Mouse (Mus musculus): ENCODE measurements around the gene Zswim4.

Zswim4 gene

DNA sequence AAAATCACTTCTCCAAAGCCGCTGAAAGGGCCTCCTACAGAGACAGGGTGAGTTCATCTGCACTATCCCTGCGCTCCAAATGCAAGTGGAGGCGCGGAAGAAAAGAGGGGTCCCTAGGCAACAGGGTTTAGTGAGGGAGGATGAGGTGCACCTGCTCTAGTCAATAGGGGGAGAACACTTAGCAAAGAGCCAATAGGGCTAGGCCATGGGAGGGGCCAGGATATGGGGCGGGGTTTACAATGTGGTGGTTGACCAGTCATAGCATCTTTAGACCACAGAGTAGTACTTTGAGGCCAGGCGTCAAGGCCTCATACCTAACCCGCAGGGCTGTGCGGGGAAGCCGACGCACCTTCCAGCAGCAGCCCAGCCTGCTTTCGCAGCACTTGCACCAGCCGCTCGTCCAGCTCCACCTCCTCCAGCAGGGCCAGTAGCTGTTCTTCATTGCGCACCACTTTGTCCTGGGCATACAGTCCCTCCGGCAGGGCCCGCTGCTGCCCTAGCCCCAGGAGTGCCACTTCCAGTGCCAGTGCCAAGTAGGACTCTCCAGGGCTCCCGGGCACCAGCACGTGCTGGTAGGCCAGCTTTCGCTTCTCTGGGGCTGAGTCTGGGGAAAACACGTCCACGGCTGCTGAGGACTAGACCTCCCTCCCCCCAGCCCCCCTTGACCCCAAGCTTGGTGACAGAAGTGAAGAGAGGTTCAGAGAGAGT lies 13.4 kb downstream of the Zswim4 start:
- DNase-seq = no peak

DNA sequence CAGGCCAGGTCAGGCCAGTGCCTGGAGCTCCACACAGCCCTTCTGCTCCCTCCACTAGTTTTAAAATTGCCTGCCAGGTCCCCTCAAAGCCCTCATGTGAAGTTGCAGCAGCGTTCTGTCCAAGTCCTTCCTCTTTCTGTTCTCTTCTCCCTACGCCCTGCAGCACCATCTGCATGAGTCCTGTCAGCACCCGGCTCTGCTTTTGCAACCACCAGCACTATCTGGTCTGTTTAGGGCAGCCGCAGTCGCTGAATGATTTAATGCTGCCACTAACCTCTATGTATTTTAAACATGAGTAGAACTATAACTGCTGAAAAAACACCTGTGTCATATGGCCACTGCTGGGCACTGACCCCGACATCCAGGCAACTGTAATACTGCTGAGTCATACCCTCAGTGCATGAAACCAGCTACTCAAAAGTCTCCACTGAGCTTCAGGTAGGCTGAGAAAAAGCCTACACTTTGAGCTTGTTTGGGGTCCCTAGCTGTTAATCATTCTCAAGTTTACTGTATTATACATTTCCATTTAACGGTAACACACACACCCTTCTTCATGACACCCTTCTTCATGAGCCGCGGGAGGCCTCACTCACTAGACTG lies 14.2 kb downstream of the Zswim4 start:
- no peak for DNase-seq

DNA sequence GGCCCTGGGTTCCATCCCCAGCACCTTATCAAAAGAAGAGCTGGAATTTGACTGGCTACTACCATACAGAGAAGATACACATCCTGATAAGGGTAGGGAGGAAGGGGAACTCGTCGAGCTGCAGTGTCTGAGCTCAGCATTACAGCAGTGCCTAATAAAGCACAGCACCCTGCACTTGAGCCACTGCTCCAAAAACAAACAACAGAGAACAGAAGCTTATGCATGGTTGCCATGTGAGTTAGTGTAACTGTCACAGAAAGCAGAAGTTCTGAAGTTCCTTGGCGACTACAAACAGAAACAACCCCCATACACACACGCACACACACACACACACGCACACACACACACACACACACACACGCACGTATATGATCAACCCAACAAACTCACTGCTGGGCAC lies 16.8 kb downstream of the Zswim4 start:
- DNase-seq = no peak

DNA sequence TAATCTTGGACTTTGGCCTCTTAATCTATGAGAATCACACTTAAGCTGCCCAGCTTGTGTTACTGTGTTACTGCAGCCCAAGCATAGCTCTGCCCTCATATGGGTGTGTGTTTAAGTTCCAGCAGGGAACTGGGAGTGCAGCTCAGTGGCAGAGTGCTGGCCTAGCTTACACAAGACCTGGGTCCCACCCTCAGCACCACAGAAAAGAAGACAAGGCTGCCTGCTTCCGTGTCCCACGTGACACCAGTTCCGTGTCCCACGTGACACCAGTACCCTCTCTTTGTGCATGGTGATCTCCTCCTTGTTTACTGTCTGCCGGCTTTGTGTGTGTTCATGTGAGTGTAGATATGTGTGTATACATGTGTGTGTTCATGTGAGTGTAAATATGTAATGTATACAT lies 18.7 kb downstream of the Zswim4 start:
- DNase-seq = no peak

DNA sequence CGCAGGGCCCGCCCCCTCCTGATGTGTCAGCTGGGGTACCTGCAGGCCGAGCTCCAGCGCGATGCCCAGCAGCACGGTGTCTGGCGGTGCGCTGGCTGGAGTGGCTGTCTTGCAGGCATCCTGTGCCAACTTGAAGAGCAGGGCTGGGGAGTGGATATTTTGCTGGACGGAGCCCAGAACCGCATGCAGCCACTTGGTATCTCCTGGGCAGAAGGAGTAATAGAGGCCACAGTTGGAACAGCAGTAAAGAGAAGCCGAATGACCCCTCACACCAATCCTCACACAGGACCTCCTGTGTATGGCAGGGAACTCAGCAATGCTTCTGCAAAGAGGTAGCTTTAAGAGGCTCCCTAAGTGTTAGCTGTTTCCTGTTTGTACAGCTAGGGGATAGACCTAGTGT lies 19.6 kb downstream of the Zswim4 start:
- DNase-seq = no peak

DNA sequence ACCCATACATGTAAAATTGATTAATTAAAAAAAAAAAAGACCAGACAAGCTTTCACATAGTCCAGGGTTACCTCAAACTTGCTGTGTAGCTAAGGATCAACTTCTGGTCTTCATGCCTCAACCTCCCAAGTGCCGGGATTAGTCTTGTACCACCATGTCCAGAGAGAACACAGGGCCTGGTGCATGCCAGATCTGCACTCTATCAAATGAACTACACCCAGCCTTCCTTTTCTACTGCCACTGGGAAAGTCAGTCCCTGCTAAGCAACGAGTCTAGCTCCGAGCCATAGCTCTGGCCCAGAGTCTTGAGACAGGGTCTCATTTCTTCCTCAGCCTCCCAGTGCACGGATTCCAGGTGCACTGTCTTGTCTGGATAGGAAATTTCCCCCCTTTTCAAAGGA lies 23.6 kb downstream of the Zswim4 start:
- no peak for DNase-seq

DNA sequence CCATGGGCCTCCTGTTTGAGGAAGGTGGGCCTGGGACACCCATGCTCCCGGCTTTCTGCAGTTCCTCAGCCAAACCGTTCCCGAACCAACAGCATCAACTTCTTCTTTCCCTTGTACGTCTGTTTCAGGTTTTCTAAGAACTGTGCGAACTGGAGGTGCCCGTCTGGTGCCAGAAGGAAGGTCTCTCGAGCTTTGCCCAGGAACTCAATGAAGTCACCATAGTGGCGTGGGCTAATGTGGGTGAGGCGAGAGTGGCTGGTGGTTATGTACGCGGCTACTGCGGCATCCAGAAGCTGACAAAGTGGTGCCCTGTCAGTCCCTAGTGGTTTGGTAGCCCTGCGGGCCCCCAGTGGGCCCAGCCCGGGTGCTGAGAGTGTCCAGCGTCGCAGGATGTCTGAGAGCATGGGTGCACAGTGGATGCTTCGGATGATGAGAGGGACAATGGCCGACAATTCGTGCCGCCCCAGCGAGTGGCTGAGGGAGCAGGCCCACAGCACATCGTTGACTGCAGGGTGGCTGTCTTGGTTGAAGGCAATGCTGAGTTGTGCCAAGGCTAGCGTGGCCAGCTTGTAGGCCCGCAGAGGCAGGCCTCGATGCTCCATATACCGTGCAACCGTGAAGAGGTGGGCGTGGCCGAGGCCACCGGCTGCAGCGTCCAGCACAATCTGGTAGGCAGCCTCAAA lies 24.8 kb downstream of the Zswim4 start:
- no peak for DNase-seq

DNA sequence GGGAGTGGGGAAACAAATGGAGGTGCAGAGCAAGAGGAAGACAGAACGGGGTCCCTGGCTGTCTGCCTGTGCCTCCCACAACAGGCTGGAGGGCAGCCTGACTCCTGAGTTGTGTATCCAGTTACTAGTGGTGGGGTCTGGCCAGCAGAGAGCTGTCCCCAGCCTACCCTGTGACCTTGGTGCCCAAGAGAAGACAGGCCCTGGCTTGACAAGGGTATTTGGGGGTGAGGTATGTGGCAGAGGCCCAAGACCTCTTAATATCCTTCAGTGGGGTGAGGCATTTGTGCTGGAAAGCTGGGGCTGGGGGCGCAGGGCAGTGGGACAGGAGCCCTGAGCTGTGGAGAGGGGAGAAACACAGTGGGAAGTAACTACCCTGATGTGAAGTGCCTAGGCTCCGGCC lies 25.7 kb downstream of the Zswim4 start:
- DNase-seq = no peak

DNA sequence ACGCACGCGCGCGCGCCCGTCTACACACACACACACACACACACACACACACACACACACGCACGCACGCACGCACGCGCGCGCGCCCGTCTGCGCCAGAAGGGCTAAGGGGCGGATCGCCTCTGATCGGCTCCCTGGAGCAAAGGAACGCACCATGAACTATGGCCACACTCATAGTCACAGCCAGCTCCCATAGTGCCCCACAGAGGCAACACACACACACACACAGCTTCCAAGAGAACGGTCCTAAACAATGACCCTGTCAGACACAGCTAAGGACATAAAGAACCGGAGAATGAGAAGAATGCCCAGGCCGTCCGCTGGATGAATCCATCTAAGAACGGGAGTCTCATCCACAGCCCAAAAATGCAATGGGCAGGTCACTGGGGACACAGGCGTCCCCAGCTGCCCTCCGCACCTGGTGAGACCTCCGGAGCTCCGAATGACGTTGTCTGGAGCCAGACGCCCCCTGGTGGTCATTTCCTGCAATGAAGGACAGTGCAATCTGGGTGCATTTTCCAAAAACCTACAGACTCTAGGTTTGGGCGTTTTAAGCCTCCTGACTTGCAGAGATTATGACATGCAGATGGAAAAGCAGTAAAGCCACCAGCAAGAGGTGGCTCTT lies 26.6 kb downstream of the Zswim4 start:
- peak; percentile 79 for DNase-seq

DNA sequence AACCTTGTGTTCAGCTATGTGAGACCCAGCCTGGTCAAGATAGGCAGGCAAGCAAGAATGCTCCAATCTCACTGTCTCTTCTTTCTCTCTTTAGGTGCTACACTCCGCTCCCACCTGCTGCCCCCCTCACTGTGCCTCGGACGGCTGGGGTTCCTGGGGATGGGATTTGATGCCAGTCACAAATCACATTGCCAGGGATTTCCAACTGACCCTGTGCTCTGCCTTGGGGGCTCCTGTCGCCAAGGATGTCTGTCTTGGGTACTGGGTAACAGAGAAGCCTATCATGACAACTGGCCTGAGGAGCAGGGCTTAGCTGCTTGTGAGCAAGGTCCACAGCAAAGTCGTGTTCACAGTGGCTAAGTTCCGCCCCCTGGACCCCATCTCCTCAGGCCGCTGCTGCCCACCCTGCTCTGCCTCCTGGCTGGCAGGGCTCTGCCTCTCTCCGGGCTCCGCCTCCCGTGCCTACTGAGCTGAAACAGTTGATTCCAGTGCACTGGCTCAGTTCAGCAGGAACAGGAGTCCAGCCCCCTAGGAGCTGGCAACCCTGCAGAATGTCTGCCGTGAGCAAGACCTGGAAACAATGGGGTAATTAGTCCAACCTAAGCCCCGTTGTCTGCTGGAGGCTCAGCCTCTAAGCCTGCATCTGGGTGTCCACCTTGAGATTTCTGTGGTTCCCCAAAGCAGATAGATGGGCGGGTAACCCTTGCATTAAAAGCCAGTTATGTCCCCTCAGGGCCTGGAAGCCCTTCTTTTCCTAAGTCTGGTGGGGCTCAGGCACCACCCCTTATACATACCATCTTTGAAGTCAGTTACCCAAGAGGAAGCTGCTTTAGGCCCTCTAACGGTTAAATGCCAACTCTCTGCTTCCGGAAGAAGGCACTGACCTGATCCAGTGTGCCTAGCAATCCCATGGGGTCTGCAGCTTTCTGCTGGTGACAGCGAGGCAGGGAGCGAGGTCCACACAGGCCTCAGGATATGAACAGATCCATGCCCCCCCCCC lies 28.2 kb downstream of the Zswim4 start:
- DNase-seq = no peak

DNA sequence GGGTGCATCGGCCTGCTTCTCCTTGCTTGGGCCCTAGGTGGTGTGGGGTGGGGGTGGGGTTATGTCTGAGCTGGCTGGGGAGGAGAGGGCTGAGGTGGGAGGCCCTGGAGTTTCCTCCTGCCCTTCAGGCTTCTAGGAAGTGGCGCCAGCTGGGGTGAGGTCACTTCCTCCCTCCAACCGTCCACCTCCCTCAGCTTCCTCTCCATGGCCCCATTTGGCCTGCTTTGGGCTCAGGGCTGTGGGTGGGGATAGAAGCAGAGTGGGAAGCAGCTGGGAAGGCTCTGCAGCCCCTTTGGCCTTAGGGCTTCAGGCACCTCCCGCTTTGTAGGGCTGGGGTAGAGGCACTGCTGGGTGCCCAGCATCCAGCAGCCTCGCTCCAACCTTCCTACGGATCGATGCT lies 29.0 kb downstream of the Zswim4 start:
- DNase-seq = peak; percentile 66

DNA sequence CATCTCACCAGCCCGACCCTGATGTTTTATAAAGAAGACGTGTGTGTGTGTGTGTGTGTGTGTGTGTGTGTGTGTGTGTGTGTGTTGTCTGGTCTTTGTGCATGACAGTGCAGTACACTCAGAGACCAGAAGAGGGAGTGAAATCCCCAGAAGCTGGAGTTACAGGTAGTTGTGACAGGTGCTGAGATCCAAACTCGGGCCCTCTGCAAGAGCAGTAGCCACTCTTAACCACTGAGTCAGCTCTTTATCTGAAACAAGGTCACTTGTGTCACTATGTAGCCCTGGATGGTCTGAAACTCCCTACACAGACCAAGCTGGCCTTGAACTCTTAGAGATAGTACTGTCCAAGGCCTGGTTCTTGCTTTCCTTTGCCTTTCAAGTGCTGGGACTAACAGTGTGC lies 30.2 kb downstream of the Zswim4 start:
- DNase-seq = no peak

DNA sequence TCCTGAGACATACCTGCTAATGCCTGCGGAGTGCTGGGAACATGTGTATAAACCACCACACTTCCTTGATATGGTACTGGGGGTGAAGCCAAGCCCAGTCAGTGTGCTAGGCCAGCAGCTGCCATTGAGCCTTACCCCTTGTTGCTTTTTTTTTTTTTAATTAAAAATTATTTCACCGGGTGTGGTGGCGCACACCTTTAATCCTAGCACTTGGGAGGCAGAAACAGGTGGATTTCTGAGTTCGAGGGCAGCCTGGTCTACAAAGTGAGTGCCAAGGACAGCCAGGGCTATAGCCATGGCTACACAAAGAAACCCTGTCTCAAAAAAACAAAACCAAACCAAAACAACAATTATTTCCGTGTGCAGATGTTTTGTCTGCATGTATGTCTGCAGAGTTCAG lies 31.8 kb downstream of the Zswim4 start:
- no peak for DNase-seq

DNA sequence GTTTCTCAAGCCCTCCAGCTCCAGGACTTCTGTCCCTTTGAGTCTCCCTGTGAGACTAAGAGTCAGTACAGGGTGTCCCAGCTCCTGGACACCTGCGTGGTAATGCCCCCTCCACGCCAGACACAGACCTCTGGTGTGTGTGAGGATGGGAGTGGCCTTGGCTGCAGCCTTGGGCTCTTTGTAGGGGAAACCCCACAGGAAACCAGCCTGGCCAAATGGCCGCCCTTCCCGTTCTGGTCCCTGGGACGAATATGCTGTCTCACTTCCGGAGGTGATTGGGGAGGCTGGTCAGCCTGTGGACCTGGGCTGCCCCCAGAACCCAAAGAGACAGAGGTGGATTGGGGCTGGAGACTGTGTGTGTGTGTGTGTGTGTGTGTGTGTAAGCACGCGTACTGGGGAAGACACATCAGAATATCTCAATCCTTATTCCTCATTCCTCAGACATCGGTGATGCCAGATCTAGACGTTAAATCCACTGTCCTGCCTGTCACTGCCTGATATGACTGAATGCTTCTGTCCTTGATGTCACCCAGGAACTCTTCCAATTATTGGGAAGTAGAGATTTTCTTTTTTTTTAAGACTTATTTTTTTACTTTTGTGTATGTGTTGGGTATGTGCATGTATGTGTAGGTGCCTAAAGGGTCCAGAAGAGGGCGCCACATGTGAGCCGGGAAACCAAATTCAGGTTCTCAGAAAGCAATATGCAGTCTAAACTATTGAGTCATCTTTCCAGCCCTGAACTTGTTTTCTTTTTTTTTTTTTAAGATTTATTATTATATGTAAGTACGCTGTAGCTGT lies 32.7 kb downstream of the Zswim4 start:
- DNase-seq = peak; percentile 85

DNA sequence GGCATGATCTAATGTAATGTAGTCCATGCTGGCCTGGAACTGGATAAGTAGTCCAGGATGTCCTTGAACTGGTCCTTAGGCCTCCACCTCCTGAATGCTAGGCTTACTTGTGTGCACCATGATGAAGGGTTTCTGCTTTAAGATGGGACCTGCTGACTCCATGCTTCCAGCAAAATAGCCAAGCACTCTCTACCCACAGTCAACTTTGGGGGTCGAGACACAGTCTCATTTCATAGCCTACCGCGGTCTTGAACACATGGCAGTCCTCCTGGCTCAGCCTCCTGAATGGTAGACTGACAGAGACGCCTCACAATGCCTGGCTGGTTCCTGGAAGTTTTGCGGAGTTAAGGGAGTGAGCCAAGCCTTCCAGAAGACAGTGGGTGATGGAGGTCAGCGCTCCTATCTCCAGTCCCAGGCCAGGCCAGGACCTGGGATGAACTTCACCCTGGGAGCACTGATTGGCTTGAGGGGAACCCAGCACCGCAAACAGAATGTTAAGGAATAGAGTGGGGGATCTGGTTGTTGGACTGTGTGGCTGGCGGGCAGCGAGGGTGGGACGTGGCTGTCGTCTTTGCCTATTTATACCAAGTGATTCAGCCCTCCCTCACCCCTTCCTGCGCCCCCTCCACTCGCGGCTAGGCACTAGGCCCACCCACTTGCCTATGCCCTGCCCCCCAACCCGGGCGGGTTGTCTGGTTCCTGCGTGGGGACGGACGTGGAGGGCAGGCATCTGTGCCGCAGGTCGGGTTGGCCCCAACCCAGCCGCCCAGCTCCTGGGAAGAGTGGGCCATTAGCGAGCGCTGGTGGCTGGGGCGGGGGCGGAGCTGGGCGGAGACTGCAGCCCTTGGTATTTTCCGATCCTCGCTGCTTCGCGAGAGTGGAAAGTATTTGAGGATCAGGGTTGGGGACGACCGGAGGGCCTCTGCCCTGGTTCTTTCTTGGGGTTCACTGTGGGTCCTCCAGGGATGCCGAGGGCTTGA lies 33.6 kb downstream of the Zswim4 start:
- DNase-seq = peak; percentile 85

DNA sequence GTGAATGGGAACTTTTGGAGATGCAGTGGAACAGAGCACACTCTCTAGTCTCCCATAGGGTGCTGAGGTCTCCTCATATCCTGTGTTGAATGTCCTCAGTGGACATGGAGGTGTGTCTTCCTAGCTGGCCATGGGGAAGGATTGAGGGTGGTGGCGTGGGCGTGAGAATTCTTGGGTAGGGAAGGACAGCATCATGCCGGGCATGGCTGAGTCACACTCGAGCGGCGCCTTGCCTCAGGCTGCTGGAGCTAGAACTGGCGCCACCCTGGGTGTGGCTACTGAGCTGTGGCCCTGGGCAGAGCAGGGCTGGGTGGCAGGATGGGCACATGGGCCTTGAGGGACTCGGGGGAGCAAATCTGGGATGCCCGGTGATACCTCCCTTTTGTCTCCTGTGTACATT lies 34.4 kb downstream of the Zswim4 start:
- DNase-seq = peak; percentile 55

DNA sequence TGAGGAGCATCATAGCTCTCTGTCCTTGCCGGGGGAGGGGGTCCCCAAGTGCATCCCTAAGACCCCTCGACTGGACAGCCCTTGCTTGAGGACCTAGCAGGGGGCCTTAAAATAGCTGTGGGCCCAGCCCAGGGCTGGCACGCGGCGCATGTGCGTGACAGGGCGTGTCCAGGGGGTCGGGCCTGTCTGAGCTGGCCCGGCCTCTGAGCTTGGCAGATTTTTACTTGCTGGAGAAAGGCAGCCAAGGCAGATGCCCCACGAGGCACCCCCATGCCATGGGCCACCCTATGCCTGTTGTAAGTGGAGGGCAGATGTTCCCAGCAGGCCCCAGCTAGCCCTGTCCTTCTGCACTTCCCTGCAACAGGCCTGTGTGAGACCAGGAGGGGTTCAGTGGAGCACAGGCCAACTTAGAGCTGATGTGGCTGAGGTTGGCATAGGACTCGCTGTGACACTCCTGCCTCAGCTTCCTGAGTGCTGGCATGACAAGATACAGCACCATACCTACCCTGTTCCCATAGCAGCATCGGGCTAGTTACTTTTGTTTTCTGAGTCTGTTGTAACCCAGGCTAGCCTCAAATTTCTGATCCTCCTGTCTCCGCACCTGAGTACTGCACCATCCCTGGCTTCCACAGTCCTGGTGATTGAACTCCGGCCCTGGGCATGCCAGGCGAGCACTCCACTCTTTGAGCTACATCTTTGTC lies 35.2 kb downstream of the Zswim4 start:
- peak; percentile 84 for DNase-seq

DNA sequence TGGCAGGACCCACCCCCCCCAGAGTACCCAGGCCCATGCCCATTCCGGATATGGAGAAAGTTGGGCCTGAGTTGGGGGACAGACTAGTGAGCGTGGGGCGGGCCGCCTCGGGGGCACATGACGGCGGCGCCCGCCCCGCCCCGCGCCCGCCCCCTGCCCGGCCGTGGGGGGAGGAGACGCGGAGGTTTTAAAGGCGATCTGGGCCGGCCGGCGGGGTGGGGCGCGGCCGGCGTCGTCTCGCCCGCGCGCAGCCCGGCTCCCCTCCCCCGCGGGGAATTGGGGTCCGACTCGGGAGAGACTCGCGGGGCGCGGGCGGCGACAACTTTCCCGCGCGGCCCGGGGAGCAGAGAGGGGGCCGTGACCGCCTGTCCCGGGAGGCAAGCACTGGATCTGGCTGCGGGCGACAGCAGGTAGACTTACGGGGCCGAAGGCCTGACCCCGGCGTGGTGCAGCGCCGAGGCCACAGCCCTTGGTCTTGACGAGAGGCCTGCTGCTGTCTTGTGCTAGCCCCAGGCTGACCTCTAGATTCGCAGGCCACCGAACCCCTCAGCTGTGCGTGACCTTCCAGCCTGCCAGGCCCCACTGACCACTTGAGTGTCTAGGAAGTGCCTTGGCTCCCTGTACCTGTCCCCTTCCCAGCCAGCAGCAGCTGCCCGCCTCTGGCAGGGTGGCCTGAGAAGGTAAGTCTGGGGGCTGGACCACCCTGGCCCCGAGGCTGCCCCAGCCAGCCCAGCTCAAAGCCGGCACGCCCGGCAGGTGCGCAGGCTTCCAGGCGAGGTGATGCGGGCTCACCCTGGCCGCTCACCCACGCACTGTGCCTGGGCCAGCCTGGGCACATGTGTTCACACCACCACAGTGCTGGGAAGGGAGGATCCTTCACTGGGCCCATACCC lies 36.0 kb downstream of the Zswim4 start:
- peak; percentile 78 for DNase-seq

DNA sequence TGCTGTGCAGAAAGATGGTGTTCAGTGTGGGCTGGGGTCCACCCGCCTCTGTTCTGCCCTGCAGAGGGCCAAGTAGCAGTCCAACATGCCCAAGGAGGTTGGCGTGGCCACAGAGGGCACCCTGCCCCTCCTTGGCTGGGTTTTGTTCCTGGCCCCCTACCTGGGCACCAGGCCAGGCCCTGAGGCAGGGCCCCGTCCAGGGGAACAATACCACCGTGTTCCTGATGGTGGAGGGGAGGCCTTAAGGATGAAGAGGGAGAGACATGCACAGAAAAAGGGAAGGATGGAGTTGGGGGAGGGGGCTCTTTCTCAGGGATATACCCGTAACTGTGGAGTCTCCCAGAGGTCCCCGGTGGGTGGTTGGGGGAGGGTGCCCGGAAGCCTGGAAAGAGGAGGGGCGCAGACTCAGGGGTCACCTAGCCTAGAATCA lies 36.7 kb downstream of the Zswim4 start:
- DNase-seq = no peak
